Mouse (Mus musculus): Measurements from ENCODE around the gene Tmem56.

DNA sequence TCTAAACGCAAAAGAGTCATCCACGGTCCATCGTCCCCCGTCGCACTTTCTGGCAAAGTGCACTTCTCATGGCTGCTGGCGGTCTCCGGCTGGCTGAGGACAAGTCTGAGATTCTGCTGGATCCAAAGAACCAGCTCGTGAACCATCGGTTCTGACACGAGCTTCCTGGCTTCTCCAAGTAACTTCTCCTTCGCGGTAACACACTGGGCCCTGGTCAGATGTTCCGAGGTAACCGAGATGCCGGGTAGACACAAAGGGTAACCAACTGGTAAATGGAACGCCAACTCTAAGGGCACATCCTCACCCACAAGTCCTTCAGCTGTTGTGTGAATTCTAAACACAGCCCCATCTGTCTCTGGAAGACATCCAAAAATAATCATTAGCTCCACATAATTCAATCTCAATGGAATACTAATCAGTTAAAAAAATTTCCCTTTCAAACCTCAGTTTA lies 124.0 kb downstream of the Tmem56 start:
- TF ChIP-seq CTCF (IDR thresholded peaks at IDR 0.05; ENCODE audit: borderline replicate concordance, control insufficient read depth, extremely low read depth, insufficient read depth, low read length, poor library complexity) (no peak), POLR2A (IDR thresholded peaks at IDR 0.05; ENCODE audit: control insufficient read depth, extremely low read depth, insufficient read depth, low read length, poor library complexity) (no peak)
